Mouse (Mus musculus) bone marrow macrophage, adult 2 months (primary cell): ENCODE data around the gene Gm20852. TPM values are rescaled to one million over a fixed set of nuclear protein-coding genes. Genes with fewer than 3 reads are reported as not detected.
"Not testable (repeated sequence)": the region's sequence is repeated elsewhere in the genome, so short reads cannot be mapped to it uniquely, and the experiment has no call there.

Source experiments
- H3K27ac ChIP-seq: 2 replicates; pipeline ENCODE4 v1.5.1; 2012; ENCODE audit warnings: low read depth, low read length; ENCODE audit not compliant: insufficient read depth
- H3K4me1 ChIP-seq: 2 replicates; pipeline ENCODE4 v1.6.1; 2012; ENCODE audit warnings: low read length; ENCODE audit not compliant: control insufficient read depth, insufficient read depth
- H3K4me3 ChIP-seq: 2 replicates; pipeline ENCODE4 v1.5.1; 2012; ENCODE audit warnings: mild to moderate bottlenecking, low read length, moderate library complexity; ENCODE audit not compliant: insufficient read depth
- polyA plus RNA-seq: library from polyadenylated mRNA; stranded (reverse); fragments of >200 nt; gene quantifications from 2 replicates; pipeline ENCODE4 v1.2.4, GENCODE M21; 2012; ENCODE audit not compliant: missing spikeins, insufficient read depth, insufficient read length

Gm20852 gene
- polyA plus RNA-seq, result not detected in 2 replicates

DNA sequence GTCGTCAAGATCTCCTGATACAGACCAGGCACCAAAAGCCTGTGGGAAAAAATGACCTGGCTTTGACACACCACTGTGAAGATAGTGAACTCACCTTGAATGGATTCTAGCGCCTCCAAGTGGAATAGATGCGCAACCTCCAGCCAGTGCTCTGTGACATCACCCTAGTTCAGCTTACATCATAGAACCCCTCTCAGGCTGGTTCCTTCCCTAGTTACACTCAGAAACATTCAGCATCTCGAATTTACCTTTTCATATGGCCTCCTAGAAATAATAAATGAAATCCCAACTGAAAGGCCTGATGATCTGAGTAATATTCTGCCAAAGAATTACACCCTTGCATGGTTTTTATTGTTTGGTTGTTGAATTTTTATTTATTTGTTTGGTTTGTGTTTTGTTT is at the start of gene Gm20852:
TSS of gene Gm20852 (minus strand) at position 101 of the 400 bp plus-strand sequence.
- not testable (repeated sequence) for H3K4me3 ChIP-seq, H3K27ac ChIP-seq, H3K4me1 ChIP-seq
